Mouse (Mus musculus): ENCODE results near the gene Il17f. TPM values are rescaled to one million over a fixed set of nuclear protein-coding genes. Genes with fewer than 3 reads are reported as not detected.
"Not testable (repeated sequence)": the region's sequence is repeated elsewhere in the genome, so short reads cannot be mapped to it uniquely, and the experiment has no call there.

The Il17f gene
- total RNA-seq, 4 experiments from 2014 or later: not detected

DNA sequence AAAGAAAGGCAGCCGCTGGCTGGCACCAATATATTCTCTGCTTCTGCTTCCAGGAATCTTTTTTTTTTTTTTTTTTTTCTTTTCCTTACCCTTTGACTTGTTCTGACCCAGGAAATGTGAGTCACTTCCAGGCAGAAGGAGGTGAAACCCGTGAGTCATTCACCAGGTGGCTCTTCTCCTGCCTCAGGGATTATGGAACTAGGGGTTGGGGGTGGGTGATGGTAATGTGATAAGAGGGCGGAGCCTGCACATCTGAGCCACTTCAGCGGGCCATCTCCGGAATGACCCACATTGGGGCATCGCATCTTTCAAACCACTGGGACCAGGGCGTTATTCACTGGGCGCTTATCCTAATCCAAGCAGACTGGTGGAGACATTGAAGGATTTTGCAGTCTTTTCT lies 3.4 kb downstream of the Il17f start:
- DNase-seq (ENCODE audit: low spot score in 2 of 2): no peak

DNA sequence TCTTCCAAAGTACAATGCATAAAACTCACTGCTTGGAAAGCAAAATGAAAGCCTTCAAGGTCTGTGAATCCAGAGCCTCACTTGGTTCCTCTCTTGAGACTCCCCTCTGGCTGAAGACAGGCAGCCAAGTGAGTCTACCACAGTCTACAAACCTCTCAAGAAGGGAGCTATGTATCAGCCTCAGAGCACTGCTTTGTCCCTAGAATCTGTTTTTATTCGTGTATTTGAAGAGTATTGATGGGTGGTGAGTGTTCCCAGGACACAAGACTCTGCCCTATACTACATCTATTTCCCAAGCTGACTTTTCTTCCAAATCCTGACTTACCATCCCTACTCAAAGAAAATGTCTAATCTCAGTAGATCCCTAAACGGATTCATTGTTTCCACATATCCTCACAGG lies 12.1 kb downstream of the Il17f start:
- no peak for DNase-seq (ENCODE audit: low spot score in 2 of 2)

DNA sequence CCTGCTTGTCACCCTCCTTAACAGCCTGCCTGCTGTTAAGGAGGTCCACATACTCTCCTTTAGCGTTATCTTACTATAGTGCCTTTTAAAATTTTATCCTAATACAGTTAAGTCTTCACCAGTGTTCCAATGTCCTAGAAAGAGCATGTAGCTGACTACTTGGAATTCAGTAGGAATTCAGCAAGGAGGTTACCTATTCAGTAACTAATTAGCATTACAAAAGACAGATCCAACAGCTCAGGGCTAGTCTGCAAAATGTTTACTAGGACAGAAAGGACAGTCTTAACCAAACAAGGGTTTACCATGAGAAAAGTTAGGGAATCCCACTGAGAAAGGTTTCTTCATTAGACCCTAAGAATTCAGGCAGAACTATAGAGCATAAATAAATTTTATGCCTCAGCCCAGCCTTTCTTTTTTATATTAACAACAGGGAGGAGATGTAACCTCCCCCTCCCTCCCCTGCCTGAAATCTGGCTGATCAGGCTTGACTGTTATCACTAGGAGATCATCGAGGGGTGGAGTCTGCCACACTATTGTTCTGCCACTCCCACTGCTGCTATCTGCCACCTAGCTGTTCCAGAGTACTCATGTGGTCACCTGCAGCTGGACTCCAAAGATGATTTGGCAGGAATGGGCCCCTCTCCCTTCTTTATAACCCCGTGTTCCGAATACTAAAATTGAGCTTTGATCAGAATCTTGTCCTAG lies 16.2 kb downstream of the Il17f start:
- not testable (repeated sequence) for DNase-seq (ENCODE audit: low spot score in 2 of 2)

GRCm38 (mm10) chr1:20766526-20766925 lies 23.9 kb downstream of the Il17f start:
- DNase-seq (ENCODE audit: low spot score in 2 of 2): no peak

GRCm38 (mm10) chr1:20761411-20761810 lies 29.0 kb downstream of the Il17f start:
- DNase-seq (ENCODE audit: low spot score in 2 of 2): no peak

DNA sequence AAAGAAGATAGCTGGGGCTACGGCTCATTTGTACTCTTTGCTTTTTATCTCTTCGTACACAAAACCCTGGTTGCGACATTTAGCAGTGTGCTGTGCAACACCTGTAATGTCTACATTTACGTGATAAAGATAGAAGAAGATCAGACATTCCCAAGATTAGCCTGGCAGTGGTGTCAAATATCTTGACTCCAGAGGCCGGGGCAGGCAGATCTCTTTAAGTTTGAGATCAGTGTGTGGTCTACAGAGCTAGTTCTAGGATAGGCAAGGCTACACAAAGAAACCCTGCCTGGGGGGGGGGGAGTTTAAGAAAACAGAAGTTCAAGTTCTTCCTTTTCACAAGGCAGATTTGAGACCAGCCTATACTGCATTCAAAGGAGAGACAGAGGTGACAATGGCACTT lies 30.1 kb downstream of the Il17f start:
- no peak for DNase-seq (ENCODE audit: low spot score in 2 of 2)

GRCm38 (mm10) chr1:20759799-20760198 lies 30.6 kb downstream of the Il17f start:
- peak; percentile 43 to 45 for DNase-seq (ENCODE audit: low spot score in 2 of 2)

- no peak for DNase-seq (ENCODE audit: low spot score in 2 of 2)
Measured at GRCm38 (mm10) chr1:20757586-20757985, 32.8 kb downstream of the Il17f start.

- DNase-seq (ENCODE audit: low spot score in 2 of 2): no peak
Measured at GRCm38 (mm10) chr1:20754439-20754838, 36.0 kb downstream of the Il17f start.

DNA sequence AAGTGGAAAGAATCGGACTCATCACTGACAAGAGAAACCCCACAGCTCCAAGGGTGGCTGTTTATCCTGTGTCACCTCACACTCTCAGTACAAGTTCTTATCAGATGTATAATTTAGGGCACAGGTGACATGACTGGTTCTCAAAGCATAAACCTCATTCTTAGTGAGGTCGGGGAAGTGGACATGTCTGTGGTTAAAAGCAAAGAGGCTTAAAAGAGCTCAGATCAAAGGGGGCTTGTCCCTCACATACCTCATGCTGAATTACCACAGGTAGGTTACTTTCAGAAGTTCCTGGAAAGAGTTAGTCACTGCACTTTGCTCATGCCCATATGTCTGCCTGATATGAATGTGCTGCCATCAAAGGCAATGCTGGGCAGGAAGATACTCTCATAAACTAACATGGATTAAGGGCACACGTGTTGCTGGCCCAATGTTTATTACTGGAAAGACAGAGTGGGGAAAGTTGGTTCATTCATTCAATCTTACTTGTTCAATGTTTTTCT lies 49.9 kb downstream of the Il17f start:
- DNase-seq (ENCODE audit: low spot score in 2 of 2): no peak

GRCm38 (mm10) chr1:20738483-20738882 lies 51.9 kb downstream of the Il17f start:
- no peak for DNase-seq (ENCODE audit: low spot score in 2 of 2)

DNA sequence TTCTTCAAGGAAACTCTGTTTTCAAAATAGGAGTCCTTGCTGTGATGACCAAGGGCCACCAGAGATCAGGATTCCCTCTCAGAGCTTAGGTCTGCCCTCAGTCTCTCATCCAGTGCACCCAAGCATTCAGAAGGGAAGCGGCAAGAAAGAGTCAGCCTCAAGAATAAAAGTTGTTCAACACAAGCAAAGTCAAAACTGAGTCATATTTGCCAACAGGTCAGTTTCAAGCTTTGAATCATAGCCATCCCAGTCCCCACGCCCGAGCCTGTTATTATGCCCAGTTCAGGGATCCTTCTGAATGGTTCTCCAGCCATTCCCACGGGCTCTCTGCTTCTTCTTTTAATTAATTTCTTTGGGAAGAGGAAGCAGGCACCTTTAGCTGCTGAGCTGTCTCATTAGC lies 53.8 kb downstream of the Il17f start:
- DNase-seq (ENCODE audit: low spot score in 2 of 2): no peak

- no peak for DNase-seq (ENCODE audit: low spot score in 2 of 2)
Measured at GRCm38 (mm10) chr1:20730903-20731302, 59.5 kb downstream of the Il17f start, which contains the start of gene Il17a. Il17a (plus strand) TSS chr1:20730905.

Other genes starting within 250 kb of the Il17f start
- gene Pkhd1, start 172.6 kb downstream of the Il17f start, total RNA-seq (2022): under 1 TPM in 1 of 4 experiments, not detected in 3; 0.04 TPM
- not detected for gene Il17a, start 59.7 kb downstream of the Il17f start, total RNA-seq (2022)
- 1 to 10 TPM; 3.6 to 7.3 (median 4.9) TPM for gene Mcm3, start 29.7 kb upstream of the Il17f start, total RNA-seq (2022)
- 100 to 1,000 TPM; 111 to 158 (median 139) TPM for gene Paqr8, start 100.0 kb upstream of the Il17f start, total RNA-seq (2022)
- 1 to 10 TPM; 1.1 to 3.6 (median 2.5) TPM for gene Efhc1, start 161.0 kb upstream of the Il17f start, total RNA-seq (2022)